Mouse (Mus musculus) gastrocnemius, adult 18-20 months (tissue): ENCODE data around the gene Msl1. TPM values are rescaled to one million over a fixed set of nuclear protein-coding genes. Genes with fewer than 3 reads are reported as not detected.

Experiments
- DNase-seq: peaks from one replicate; pipeline ENCODE4 v3.0.0; 2021; ENCODE audit warnings: low spot score
- total RNA-seq, 2 experiments: library from RNA; stranded (reverse); gene quantifications; 2 replicates each; pipeline ENCODE4 v1.2.3; 2021

Msl1 gene
- total RNA-seq, 2 experiments from 2014 or later = 50.5 to 56.4 TPM

- DNase-seq = no peak
These were observed 19.1 kb upstream of the Msl1 start for GRCm38 (mm10) chr11:98776052-98776764.

- peak; percentile 67 for DNase-seq
These were observed 18.3 kb upstream of the Msl1 start for GRCm38 (mm10) chr11:98776843-98777590.

- no peak for DNase-seq
These were observed 17.4 kb upstream of the Msl1 start for GRCm38 (mm10) chr11:98777888-98778287.

- peak; percentile 79 for DNase-seq
These were observed 13.3 kb upstream of the Msl1 start for GRCm38 (mm10) chr11:98781851-98782512.

GRCm38 (mm10) chr11:98782651-98783235 is 12.6 kb upstream of the Msl1 start:
- DNase-seq = no peak

- DNase-seq = peak; percentile 98
These were observed 12.1 kb upstream of the Msl1 start for GRCm38 (mm10) chr11:98783236-98783696.

GRCm38 (mm10) chr11:98784139-98784538 is 11.2 kb upstream of the Msl1 start:
- DNase-seq = peak; percentile 14

GRCm38 (mm10) chr11:98785214-98785613 is 10.1 kb upstream of the Msl1 start:
- DNase-seq = peak; percentile 85

- DNase-seq = peak; percentile 91
These were observed 9.5 kb upstream of the Msl1 start for GRCm38 (mm10) chr11:98785772-98786281.

GRCm38 (mm10) chr11:98786359-98787214 is 8.7 kb upstream of the Msl1 start:
- peak; percentile 100 for DNase-seq

GRCm38 (mm10) chr11:98787229-98787628 is 8.1 kb upstream of the Msl1 start:
- DNase-seq = no peak

- DNase-seq = no peak
These were observed 7.6 kb upstream of the Msl1 start for GRCm38 (mm10) chr11:98787691-98788090.

GRCm38 (mm10) chr11:98788139-98788538 is 7.2 kb upstream of the Msl1 start:
- DNase-seq = no peak

GRCm38 (mm10) chr11:98788550-98789218 is 6.6 kb upstream of the Msl1 start:
- peak; percentile 94 for DNase-seq

GRCm38 (mm10) chr11:98789219-98789807 is 6.0 kb upstream of the Msl1 start:
- DNase-seq = no peak

- DNase-seq = no peak
These were observed 5.5 kb upstream of the Msl1 start for GRCm38 (mm10) chr11:98789824-98790223.

- no peak for DNase-seq
These were observed 4.6 kb upstream of the Msl1 start for GRCm38 (mm10) chr11:98790631-98791205.

- no peak for DNase-seq
These were observed 3.9 kb upstream of the Msl1 start for GRCm38 (mm10) chr11:98791448-98791847.

- no peak for DNase-seq
These were observed 3.2 kb upstream of the Msl1 start for GRCm38 (mm10) chr11:98792081-98792480.
